Mouse (Mus musculus) bone marrow, adult 2 months (tissue): ENCODE data around the gene Crbn. TPM values are rescaled to one million over a fixed set of nuclear protein-coding genes. Genes with fewer than 3 reads are reported as not detected.

Source experiments
- H3K27ac ChIP-seq: fragments of 200-500 bp; 2 replicates; pipeline ENCODE4 v1.5.1; 2012; ENCODE audit warnings: low read depth, mild to moderate bottlenecking, control low read depth, inconsistent platforms, low read length; ENCODE audit not compliant: control insufficient read depth, poor library complexity, insufficient read depth
- H3K4me1 ChIP-seq: fragments of 200-500 bp; 2 replicates; pipeline ENCODE4 v1.6.1; 2011; ENCODE audit warnings: low read length; ENCODE audit not compliant: control insufficient read depth, insufficient read depth
- H3K4me3 ChIP-seq: fragments of 200-500 bp; replicated peaks from 2 replicates; pipeline ENCODE3; 2011; ENCODE audit warnings: mild to moderate bottlenecking, low read depth, low read length, control low read depth; ENCODE audit not compliant: control insufficient read depth
- CTCF ChIP-seq: fragments of 200-500 bp; IDR thresholded peaks from 2 replicates; pipeline ENCODE4 v1.5.1; 2011; ENCODE audit warnings: low read length, control low read depth; ENCODE audit not compliant: control insufficient read depth, insufficient read depth
- POLR2A ChIP-seq: fragments of 200-500 bp; IDR thresholded peaks from 2 replicates; pipeline ENCODE4 v1.6.1; 2011; ENCODE audit warnings: low read depth, mild to moderate bottlenecking, control low read depth, low read length, borderline replicate concordance; ENCODE audit not compliant: control insufficient read depth
- WGBS: fragments of 180-500 bp; shearing (Covaris S2); methylation state at CpG from one replicate; pipeline ENCODE4 v1.1.7; 2018; 5-methylcytosine and 5-hydroxymethylcytosine counted together
- polyA plus RNA-seq: library from polyadenylated mRNA; stranded (reverse); fragments of >200 nt; gene quantifications from 2 replicates; pipeline ENCODE4 v1.2.4, GENCODE M21; 2011; ENCODE audit warnings: low replicate concordance; ENCODE audit not compliant: missing spikeins, insufficient read depth, insufficient read length

Crbn gene
- polyA plus RNA-seq, 1 experiment: 14.3 TPM

GRCm38 (mm10) chr6:106810686-106811085 is 10.8 kb upstream of the Crbn start:
- TF ChIP-seq CTCF (no peak), POLR2A (no peak)
- Histone ChIP-seq H3K4me1 (no peaks in the 10 kb centered on the region), H3K4me3 (no peak overlapping the region), H3K27ac (no peak overlapping the region)
- WGBS: 79% methylated on average over 3 of the region's 3 CpGs

GRCm38 (mm10) chr6:106809161-106809560 is 9.3 kb upstream of the Crbn start:
- Histone ChIP-seq H3K4me3 (no peak overlapping the region), H3K27ac (no peak overlapping the region), H3K4me1 (no peaks in the 10 kb centered on the region)
- TF ChIP-seq POLR2A (no peak), CTCF (no peak)
- WGBS: 51% methylated on average over 2 of the region's 2 CpGs

- H3K4me3 ChIP-seq: no peak overlapping the region
- TF ChIP-seq CTCF: peak; percentile 27; the same call in 1 of the 2 replicates
- no peak for TF ChIP-seq POLR2A
- 27% methylated on average over 2 of the region's 2 CpGs for WGBS
- no peak overlapping the region for H3K27ac ChIP-seq
- no peaks in the 10 kb centered on the region for H3K4me1 ChIP-seq
Measured at GRCm38 (mm10) chr6:106804904-106805303, 5.0 kb upstream of the Crbn start.

GRCm38 (mm10) chr6:106800227-106800557 is 315 bp upstream of the Crbn start:
- 53% methylated on average over 5 of the region's 5 CpGs for WGBS
- H3K4me3 ChIP-seq: peak overlapping the region; percentile 15
- TF ChIP-seq CTCF: no peak
- TF ChIP-seq POLR2A: no peak
- no peak overlapping the region for H3K27ac ChIP-seq
- H3K4me1 ChIP-seq: peaks cover 2% of the 10 kb centered on the region; the same call in 1 of the 2 replicates

GRCm38 (mm10) chr6:106794094-106794814 is 5.6 kb downstream of the Crbn start:
- TF ChIP-seq CTCF: no peak
- TF ChIP-seq POLR2A: no peak
- Histone ChIP-seq H3K27ac (no peak overlapping the region), H3K4me3 (peak overlapping the region; percentile 48), H3K4me1 (peaks cover 2% of the 10 kb centered on the region; the same call in 1 of the 2 replicates)
- 36% methylated on average over 13 of the region's 13 CpGs for WGBS

GRCm38 (mm10) chr6:106793621-106794020 is 6.3 kb downstream of the Crbn start:
- WGBS: 76% methylated on average over 10 of the region's 10 CpGs
- TF ChIP-seq POLR2A: no peak
- no peak for TF ChIP-seq CTCF
- Histone ChIP-seq H3K4me3 (peak overlapping the region; percentile 14), H3K4me1 (peaks cover 2% of the 10 kb centered on the region; the same call in 1 of the 2 replicates), H3K27ac (no peak overlapping the region)

- Histone ChIP-seq H3K4me3 (no peak overlapping the region), H3K27ac (no peak overlapping the region), H3K4me1 (no peaks in the 10 kb centered on the region; the same call in 1 of the 2 replicates)
- TF ChIP-seq POLR2A (no peak), CTCF (no peak)
- 79% methylated on average over 7 of the region's 7 CpGs for WGBS
Measured at GRCm38 (mm10) chr6:106793088-106793487, 6.8 kb downstream of the Crbn start.

GRCm38 (mm10) chr6:106792486-106792885 is 7.4 kb downstream of the Crbn start:
- no peak for TF ChIP-seq CTCF
- TF ChIP-seq POLR2A: no peak
- WGBS: 83% methylated on average over 5 of the region's 5 CpGs
- H3K27ac ChIP-seq: no peak overlapping the region
- no peaks in the 10 kb centered on the region; the same call in 1 of the 2 replicates for H3K4me1 ChIP-seq
- H3K4me3 ChIP-seq: no peak overlapping the region
